Mouse (Mus musculus): Measurements from ENCODE around the gene Neurog2.

The Neurog2 gene

GRCm38 (mm10) chr3:127633080-127634032, at the start of gene Neurog2:
Gene Neurog2, plus strand, starts transcription at chr3:127633135.
- ATAC-seq (ENCODE audit: low TSS enrichment): peak; percentile 32

GRCm38 (mm10) chr3:127597136-127597535, 35.8 kb upstream of the Neurog2 start:
- no peak for ATAC-seq (ENCODE audit: low TSS enrichment)

- ATAC-seq (ENCODE audit: low TSS enrichment): no peak
These were observed 24.8 kb upstream of the Neurog2 start for GRCm38 (mm10) chr3:127608109-127608508.

GRCm38 (mm10) chr3:127625296-127625695, 7.6 kb upstream of the Neurog2 start:
- ATAC-seq (ENCODE audit: low TSS enrichment): peak; percentile 79

- ATAC-seq (ENCODE audit: low TSS enrichment): no peak
These were observed 7.1 kb upstream of the Neurog2 start for GRCm38 (mm10) chr3:127625701-127626399.

GRCm38 (mm10) chr3:127626524-127626923, 6.4 kb upstream of the Neurog2 start:
- ATAC-seq (ENCODE audit: low TSS enrichment): no peak

- ATAC-seq (ENCODE audit: low TSS enrichment): no peak
These were observed 5.6 kb upstream of the Neurog2 start for GRCm38 (mm10) chr3:127627151-127627955.

GRCm38 (mm10) chr3:127627956-127628310, 5.0 kb upstream of the Neurog2 start:
- ATAC-seq (ENCODE audit: low TSS enrichment): no peak

GRCm38 (mm10) chr3:127628311-127629184, 4.4 kb upstream of the Neurog2 start:
- no peak for ATAC-seq (ENCODE audit: low TSS enrichment)

- ATAC-seq (ENCODE audit: low TSS enrichment): no peak
These were observed 2.7 kb upstream of the Neurog2 start for GRCm38 (mm10) chr3:127630190-127630589.

- ATAC-seq (ENCODE audit: low TSS enrichment): no peak
These were observed 2.1 kb upstream of the Neurog2 start for GRCm38 (mm10) chr3:127630735-127631372.

GRCm38 (mm10) chr3:127631582-127631981, 1.4 kb upstream of the Neurog2 start:
- ATAC-seq (ENCODE audit: low TSS enrichment): no peak

GRCm38 (mm10) chr3:127632531-127632930, 404 bp upstream of the Neurog2 start:
- no peak for ATAC-seq (ENCODE audit: low TSS enrichment)

- ATAC-seq (ENCODE audit: low TSS enrichment): peak; percentile 91
These were observed 1.4 kb downstream of the Neurog2 start for GRCm38 (mm10) chr3:127634101-127634983.

- ATAC-seq (ENCODE audit: low TSS enrichment): no peak
These were observed 2.0 kb downstream of the Neurog2 start for GRCm38 (mm10) chr3:127634984-127635349.

- ATAC-seq (ENCODE audit: low TSS enrichment): no peak
These were observed 7.2 kb downstream of the Neurog2 start for GRCm38 (mm10) chr3:127639875-127640761.

GRCm38 (mm10) chr3:127640762-127641700, 8.1 kb downstream of the Neurog2 start:
- no peak for ATAC-seq (ENCODE audit: low TSS enrichment)

Measured in frontal cortex, adult (tissue).